Mouse (Mus musculus) MEL (cell line): ENCODE data around the gene Sh2d1b2. TPM values are rescaled to one million over a fixed set of nuclear protein-coding genes. Genes with fewer than 3 reads are reported as not detected.

Experiments used
- DNase-seq: peaks from one replicate; pipeline ENCODE4 v3.0.0; 2011; ENCODE audit warnings: low read depth, low spot score
- H3K27ac ChIP-seq: 2 replicates; pipeline ENCODE4 v1.5.1; 2012; ENCODE audit warnings: low read depth, mild to moderate bottlenecking, control low read depth, low read length, moderate library complexity; ENCODE audit not compliant: control insufficient read depth
- H3K27me3 ChIP-seq, 2 experiments: fragments of 150-350 bp in 1 of 2; sonication (generic) in 1 of 2; 2 replicates each; pipeline ENCODE4 v1.6.1; 2012; ENCODE audit warnings: low read length in 2 of 2, mild to moderate bottlenecking in 2 of 2, improper control_type of control experiment in 1 of 2, moderate library complexity in 1 of 2; ENCODE audit not compliant: insufficient read depth in 2 of 2, control insufficient read depth in 1 of 2
- H3K36me3 ChIP-seq, 2 experiments: 2 replicates each; pipeline ENCODE4 v1.6.1; 2012 to 2014; ENCODE audit warnings: low read length in 2 of 2, improper control_type of control experiment in 1 of 2, inconsistent platforms in 1 of 2, mild to moderate bottlenecking in 1 of 2; ENCODE audit not compliant: insufficient read depth in 2 of 2, control insufficient read depth in 1 of 2
- H3K4me1 ChIP-seq, 2 experiments: fragments of 150-350 bp in 1 of 2; sonication (generic) in 1 of 2; 2 replicates each; pipeline ENCODE4 v1.6.1; 2012; ENCODE audit warnings: low read length in 2 of 2, improper control_type of control experiment in 1 of 2, mild to moderate bottlenecking in 1 of 2; ENCODE audit not compliant: insufficient read depth in 2 of 2, control insufficient read depth in 1 of 2
- H3K4me3 ChIP-seq, 2 experiments: fragments of 150-350 bp in 1 of 2; sonication (generic) in 1 of 2; 2 replicates each; pipeline ENCODE4 v1.5.1; 2012; ENCODE audit warnings: low read depth in 2 of 2, low read length in 2 of 2, mild to moderate bottlenecking in 2 of 2, moderate library complexity in 2 of 2, control low read depth in 1 of 2, improper control_type of control experiment in 1 of 2; ENCODE audit not compliant: control insufficient read depth in 1 of 2, insufficient read depth in 1 of 2
- H3K79me2 ChIP-seq: 2 replicates; pipeline ENCODE4 v1.6.1; 2012; ENCODE audit warnings: mild to moderate bottlenecking, low read length, moderate library complexity; ENCODE audit not compliant: control insufficient read depth, poor library complexity, insufficient read depth
- H3K9ac ChIP-seq: 2 replicates; pipeline ENCODE4 v1.6.1; 2012; ENCODE audit warnings: low read depth, mild to moderate bottlenecking, control low read depth, low read length, moderate library complexity; ENCODE audit not compliant: control insufficient read depth, poor library complexity, severe bottlenecking
- H3K9me3 ChIP-seq: fragments of 150-350 bp; sonication (generic); replicated peaks from 2 replicates; pipeline ENCODE4 v1.6.1; 2012; ENCODE audit warnings: mild to moderate bottlenecking, low read length, improper control_type of control experiment, moderate library complexity; ENCODE audit not compliant: insufficient read depth
- CHD2 ChIP-seq: IDR thresholded peaks from 2 replicates; pipeline ENCODE4 v1.6.1; 2011; ENCODE audit warnings: low read length, improper control_type of control experiment
- E2F4 ChIP-seq: IDR thresholded peaks from 2 replicates; pipeline ENCODE4 v1.6.1; 2011; ENCODE audit warnings: low read depth, low read length, improper control_type of control experiment, borderline replicate concordance
- EP300 ChIP-seq, 2 experiments: IDR thresholded peaks; 2 replicates each; pipeline ENCODE4 v1.6.1; 2011; ENCODE audit warnings: improper control_type of control experiment in 2 of 2, low read length in 2 of 2, low read depth in 1 of 2, mild to moderate bottlenecking in 1 of 2
- HCFC1 ChIP-seq: IDR thresholded peaks from 2 replicates; pipeline ENCODE4 v1.6.1; 2012; ENCODE audit warnings: low read depth, mild to moderate bottlenecking, inconsistent platforms, low read length, improper control_type of control experiment, moderate library complexity
- MAFK ChIP-seq: IDR thresholded peaks from 2 replicates; pipeline ENCODE4 v1.6.1; 2011; ENCODE audit warnings: low read depth, mild to moderate bottlenecking, low read length, improper control_type of control experiment, borderline replicate concordance
- MAX ChIP-seq: IDR thresholded peaks from 2 replicates; pipeline ENCODE4 v1.6.1; 2011; ENCODE audit warnings: low read length, improper control_type of control experiment
- MAZ ChIP-seq: IDR thresholded peaks from 2 replicates; pipeline ENCODE4 v1.6.1; 2012; ENCODE audit warnings: low read depth, mild to moderate bottlenecking, inconsistent platforms, low read length, improper control_type of control experiment
- MEF2A ChIP-seq: IDR thresholded peaks from 2 replicates; pipeline ENCODE4 v1.6.1; 2014; ENCODE audit warnings: low read depth, mild to moderate bottlenecking, inconsistent platforms, low read length, improper control_type of control experiment; ENCODE audit not compliant: poor library complexity, insufficient replicate concordance, severe bottlenecking; ENCODE audit errors: extremely low read depth
- MXI1 ChIP-seq: IDR thresholded peaks from 2 replicates; pipeline ENCODE4 v1.6.1; 2011; ENCODE audit warnings: mild to moderate bottlenecking, low read depth, low read length, improper control_type of control experiment
- MYB ChIP-seq: IDR thresholded peaks from 2 replicates; pipeline ENCODE4 v1.6.1; 2011; ENCODE audit warnings: mild to moderate bottlenecking, low read depth, low read length, improper control_type of control experiment
- NRF1 ChIP-seq: IDR thresholded peaks from 2 replicates; pipeline ENCODE4 v1.6.1; 2014; ENCODE audit warnings: low read depth, mild to moderate bottlenecking, inconsistent platforms, low read length, improper control_type of control experiment, moderate library complexity; ENCODE audit not compliant: poor library complexity, insufficient read depth, severe bottlenecking
- POLR2A ChIP-seq, 2 experiments: IDR thresholded peaks; 2 replicates each; pipeline ENCODE4 v1.6.1; 2011 to 2012; ENCODE audit warnings: low read length in 2 of 2, mild to moderate bottlenecking in 2 of 2, control low read depth in 1 of 2, improper control_type of control experiment in 1 of 2, low read depth in 1 of 2, moderate library complexity in 1 of 2; ENCODE audit not compliant: control insufficient read depth in 1 of 2, insufficient read depth in 1 of 2, poor library complexity in 1 of 2
- POLR2AphosphoS2 ChIP-seq: IDR thresholded peaks from 2 replicates; pipeline ENCODE4 v1.6.1; 2011; ENCODE audit warnings: low read length, improper control_type of control experiment
- TBP ChIP-seq: IDR thresholded peaks from 2 replicates; pipeline ENCODE4 v1.8.0; 2011; ENCODE audit warnings: low read depth, low read length, improper control_type of control experiment
- UBTF ChIP-seq: IDR thresholded peaks from 2 replicates; pipeline ENCODE4 v1.6.1; 2012; ENCODE audit warnings: low read depth, mild to moderate bottlenecking, inconsistent platforms, low read length, improper control_type of control experiment, moderate library complexity, borderline replicate concordance; ENCODE audit not compliant: insufficient read depth
- USF2 ChIP-seq, 2 experiments: IDR thresholded peaks; 2 replicates each; pipeline ENCODE4 v1.6.1; 2011 to 2012; ENCODE audit warnings: improper control_type of control experiment in 2 of 2, low read length in 2 of 2, borderline replicate concordance in 1 of 2, inconsistent platforms in 1 of 2, low read depth in 1 of 2, mild to moderate bottlenecking in 1 of 2; ENCODE audit not compliant: insufficient read depth in 1 of 2
- ZMIZ1 ChIP-seq: IDR thresholded peaks from 2 replicates; pipeline ENCODE4 v1.6.1; 2012; ENCODE audit warnings: low read depth, mild to moderate bottlenecking, inconsistent platforms, low read length, improper control_type of control experiment, moderate library complexity
- ZNF384 ChIP-seq: IDR thresholded peaks from 2 replicates; pipeline ENCODE4 v1.6.1; 2012; ENCODE audit warnings: low read depth, mild to moderate bottlenecking, inconsistent platforms, low read length, improper control_type of control experiment
- polyA plus RNA-seq, 2 experiments: library from polyadenylated mRNA; stranded (reverse) in 1 of 2; unstranded in 1 of 2; fragments of >175 nt in 1 of 2; fragments of >200 nt in 1 of 2; gene quantifications; 2 replicates each; pipeline versions ENCODE4 v1.2.1 to v1.2.4; 2012; ENCODE audit warnings: low replicate concordance in 2 of 2, low read depth in 1 of 2; ENCODE audit not compliant: insufficient read length in 2 of 2, insufficient read depth in 1 of 2, missing spikeins in 1 of 2
- total RNA-seq: library from RNA; depleted of rRNA; stranded (reverse); fragments of 300-350 nt; gene quantifications from 2 replicates; pipeline ENCODE4 v1.2.3, GENCODE M21; 2012

The Sh2d1b2 gene
- total and polyA plus RNA-seq, 3 experiments, result not detected

DNA sequence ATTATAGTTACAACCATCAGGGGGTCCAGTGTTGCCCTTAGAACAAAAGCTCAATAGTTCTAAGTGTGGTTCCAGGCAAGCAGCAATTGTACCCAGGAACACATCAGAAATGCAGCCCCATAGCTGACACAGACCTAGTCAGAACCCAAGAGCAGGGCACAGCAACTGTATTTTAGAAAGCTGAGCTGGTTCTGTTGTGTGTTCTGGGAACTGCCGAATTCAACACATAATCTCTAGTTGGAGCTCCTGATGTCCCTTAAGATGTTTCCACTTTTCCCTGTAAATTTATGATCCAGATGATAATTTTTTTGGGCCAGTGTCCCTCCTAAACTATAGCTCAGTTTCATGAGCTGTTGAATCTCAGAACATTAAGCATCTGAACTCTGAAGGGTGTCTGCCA, 40.6 kb upstream of the Sh2d1b2 start:
- Histone ChIP-seq H3K9ac (no peak overlapping the region), H3K27me3 (no peaks in the 10 kb centered on the region), H3K36me3 (peaks cover 0 to 1% of the 10 kb centered on the region in 2 experiments; a peak in 1 of 4 replicates), H3K9me3 (no peaks in the 10 kb centered on the region), H3K79me2 (no peaks in the 10 kb centered on the region), H3K4me3 (no peak overlapping the region), H3K4me1 (no peaks in the 10 kb centered on the region), H3K27ac (no peak overlapping the region)
- TF ChIP-seq MAX (no peak), MXI1 (no peak), MEF2A (no peak), MAFK (no peak), CHD2 (no peak), POLR2AphosphoS2 (no peak), TBP (no peak), UBTF (no peak), POLR2A (IDR thresholded peaks at IDR 0.05; ENCODE audit: control insufficient read depth in 1 of 2, insufficient read depth in 1 of 2, low read depth in 1 of 2, low read length in 2 of 2, poor library complexity in 1 of 2) (no peak), EP300 (IDR thresholded peaks at IDR 0.05; ENCODE audit: low read depth in 1 of 2, low read length in 2 of 2) (no peak), HCFC1 (no peak), ZMIZ1 (no peak), USF2 (IDR thresholded peaks at IDR 0.05; ENCODE audit: borderline replicate concordance in 1 of 2, insufficient read depth in 1 of 2, low read depth in 1 of 2, low read length in 2 of 2) (no peak), MAZ (no peak), E2F4 (no peak)
- no peak for DNase-seq

DNA sequence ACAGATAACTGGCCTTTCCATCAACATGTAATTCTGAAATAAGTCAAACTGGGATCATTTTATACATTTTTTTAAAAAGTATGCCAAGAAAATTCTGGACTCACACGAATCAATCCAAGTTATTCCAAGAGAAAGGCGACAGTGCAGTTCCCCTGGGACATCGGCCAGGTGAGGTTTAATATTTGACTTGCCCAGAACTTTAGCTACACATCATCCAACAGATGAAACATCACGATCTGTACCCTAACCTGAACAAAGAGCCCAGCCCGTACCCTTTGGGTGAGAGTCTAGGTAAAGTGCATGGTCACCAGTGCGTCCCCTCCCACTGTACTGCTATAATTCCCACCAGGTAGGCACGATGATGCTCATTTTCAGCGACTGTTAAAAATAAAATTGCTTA, 36.3 kb upstream of the Sh2d1b2 start:
- Histone ChIP-seq H3K27me3 (no peaks in the 10 kb centered on the region), H3K9me3 (no peaks in the 10 kb centered on the region), H3K9ac (no peak overlapping the region), H3K27ac (no peak overlapping the region), H3K79me2 (no peaks in the 10 kb centered on the region), H3K4me1 (no peaks in the 10 kb centered on the region), H3K4me3 (no peak overlapping the region), H3K36me3 (peaks cover 4 to 6% of the 10 kb centered on the region in 2 experiments; a peak in 3 of 4 replicates)
- TF ChIP-seq ZNF384 (no peak), MYB (no peak), NRF1 (no peak), ZMIZ1 (no peak)
- DNase-seq, result no peak
